Mouse (Mus musculus): Measurements from ENCODE around the gene Dnal1.

- TF ChIP-seq CTCF (IDR thresholded peaks at IDR 0.05; ENCODE audit: insufficient read depth, low read depth, low read length) (no peak), POLR2A (IDR thresholded peaks at IDR 0.05; ENCODE audit: insufficient read depth, low read depth, low read length) (no peak)
These were observed 56.4 kb downstream of the Dnal1 start for GRCm38 (mm10) chr12:84170610-84171009.
